Mouse (Mus musculus) neural tube, postnatal 0 days (tissue): Measurements from ENCODE around the gene Pkhd1. TPM values are rescaled to one million over a fixed set of nuclear protein-coding genes. Genes with fewer than 3 reads are reported as not detected.

Experiments
- polyA plus RNA-seq: library from polyadenylated mRNA; unstranded; fragments of >200 nt; fragmentation: Nextera tagmentation; extraction: Ambion mirVana; gene quantifications from 2 replicates; pipeline ENCODE4 v1.2.1, GENCODE M21; 2015

Gene Pkhd1
- 0.03 and 0.09 TPM in 2 replicates for polyA plus RNA-seq

GRCm38 (mm10) chr1:20617849-20618530 lies at the start of gene Pkhd1:
Pkhd1 (minus strand) TSS chr1:20618064.

Other genes starting within 250 kb of the Pkhd1 start
- gene Il17a, start 112.8 kb upstream of the Pkhd1 start, polyA plus RNA-seq = not detected in 2 replicates
- not detected in 2 replicates for gene Il17f, start 172.6 kb upstream of the Pkhd1 start, polyA plus RNA-seq
- 9.5 and 10.1 TPM in 2 replicates for gene Mcm3, start 202.2 kb upstream of the Pkhd1 start, polyA plus RNA-seq